Mouse (Mus musculus) ES-E14 (cell line): ENCODE data around the gene Runx3. TPM values are rescaled to one million over a fixed set of nuclear protein-coding genes. Genes with fewer than 3 reads are reported as not detected.
A peak's percentile ranks its signal among the peaks of the same experiment; 100 is the strongest.

ENCODE experiments used
- DNase-seq: peaks from one replicate; pipeline ENCODE4 v3.0.0-alpha.2; 2013; ENCODE audit warnings: low read depth, low spot score
- H3K27ac ChIP-seq: 2 replicates; pipeline ENCODE4 v1.5.1; 2012; ENCODE audit warnings: low read depth, mild to moderate bottlenecking, low read length, moderate library complexity, mixed read lengths; ENCODE audit not compliant: poor library complexity, insufficient read depth, severe bottlenecking
- H3K36me3 ChIP-seq: 2 replicates; pipeline ENCODE4 v1.6.1; 2012; ENCODE audit warnings: mild to moderate bottlenecking, low read length, moderate library complexity, mixed read lengths; ENCODE audit not compliant: control insufficient read depth, poor library complexity, insufficient read depth, severe bottlenecking
- H3K4me1 ChIP-seq, 2 experiments: fragments of 150-350 bp in 1 of 2; sonication (generic) in 1 of 2; 2 replicates each; pipeline ENCODE4 v1.6.1; 2012; ENCODE audit warnings: low read length in 2 of 2, mild to moderate bottlenecking in 1 of 2, mixed read lengths in 1 of 2; ENCODE audit not compliant: control insufficient read depth in 2 of 2, insufficient read depth in 2 of 2, poor library complexity in 1 of 2
- H3K4me3 ChIP-seq, 2 experiments: fragments of 150-350 bp in 1 of 2; sonication (generic) in 1 of 2; 2 replicates each; pipeline ENCODE4 v1.5.1; 2012; ENCODE audit warnings: low read length in 2 of 2, low read depth in 1 of 2, mild to moderate bottlenecking in 1 of 2, mixed read lengths in 1 of 2; ENCODE audit not compliant: insufficient read depth in 1 of 2, poor library complexity in 1 of 2, severe bottlenecking in 1 of 2
- H3K9ac ChIP-seq: 2 replicates; pipeline ENCODE4 v1.6.1; 2012; ENCODE audit warnings: low read depth, mild to moderate bottlenecking, low read length, mixed read lengths; ENCODE audit not compliant: poor library complexity, insufficient read depth, severe bottlenecking
- H3K9me3 ChIP-seq: fragments of 150-350 bp; sonication (generic); 2 replicates; pipeline ENCODE4 v1.6.1; 2012; ENCODE audit warnings: low read depth, mild to moderate bottlenecking, low read length; ENCODE audit not compliant: control insufficient read depth, insufficient read depth
- CHD2 ChIP-seq: IDR thresholded peaks from 2 replicates; pipeline ENCODE4 v1.6.1; 2014; ENCODE audit warnings: mild to moderate bottlenecking, low read depth, low read length, inconsistent platforms
- HCFC1 ChIP-seq: IDR thresholded peaks from 2 replicates; pipeline ENCODE4 v1.6.1; 2012; ENCODE audit warnings: low read length, inconsistent platforms, borderline replicate concordance; ENCODE audit not compliant: insufficient read depth
- MAFK ChIP-seq: IDR thresholded peaks from 2 replicates; pipeline ENCODE4 v1.6.1; 2014; ENCODE audit warnings: mild to moderate bottlenecking, low read depth, low read length, inconsistent platforms; ENCODE audit not compliant: insufficient read depth
- ZC3H11A ChIP-seq: IDR thresholded peaks from 2 replicates; pipeline ENCODE4 v1.6.1; 2012; ENCODE audit warnings: low read depth, mild to moderate bottlenecking, inconsistent platforms, low read length, borderline replicate concordance
- ZNF384 ChIP-seq: IDR thresholded peaks from 2 replicates; pipeline ENCODE4 v1.6.1; 2012; ENCODE audit warnings: low read depth, low read length, inconsistent platforms
- in situ Hi-C, 2 experiments: fragments of 600-800 bp; cut with MboI; formaldehyde crosslinking; loops; one replicate each; pipeline ENCODE4 v1.15.1; 2025; ENCODE audit warnings: low sequenced_read_pairs in 2 of 2, inconsistent platforms in 1 of 2; ENCODE audit not compliant: unreplicated experiment in 2 of 2
- total RNA-seq: library from RNA; depleted of rRNA; stranded (reverse); fragments of 300-350 nt; gene quantifications from 2 replicates; pipeline ENCODE4 v1.2.3, GENCODE M21; 2012

Runx3 gene
- total RNA-seq, 1 experiment: 0.49 TPM

DNA sequence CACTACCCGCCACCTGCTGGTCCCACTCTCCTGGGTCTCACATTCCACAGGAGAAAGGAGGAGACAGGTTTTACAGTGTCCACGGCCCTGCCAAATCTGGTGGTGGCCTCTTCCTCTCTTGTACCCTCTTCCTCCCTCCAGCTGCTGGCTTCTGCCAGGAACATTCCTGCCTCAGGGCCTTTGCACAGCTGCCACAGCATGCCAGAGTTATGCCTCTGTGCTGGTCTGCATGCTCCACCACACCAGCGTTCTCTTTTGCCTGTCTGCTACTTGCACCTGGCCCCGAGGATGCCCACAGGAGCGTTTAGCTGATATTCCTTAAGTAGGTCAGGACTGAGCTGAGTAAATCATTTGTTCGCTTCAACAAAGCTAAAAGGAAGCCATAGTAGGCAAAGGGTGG lies 45.3 kb downstream of the Runx3 start:
- Histone ChIP-seq H3K4me3 (no peak overlapping the region), H3K9ac (no peak overlapping the region), H3K4me1 (peaks cover 5 to 15% of the 10 kb centered on the region in 2 experiments; a peak in 2 of 4 replicates), H3K36me3 (no peaks in the 10 kb centered on the region), H3K9me3 (no peaks in the 10 kb centered on the region), H3K27ac (no peak overlapping the region)
- in situ Hi-C loops: no loop called here
- no peak for DNase-seq
- no peak for TF ChIP-seq HCFC1
- no peak for TF ChIP-seq MAFK
- no peak for TF ChIP-seq CHD2
- no peak for TF ChIP-seq ZNF384
- no peak for TF ChIP-seq ZC3H11A

DNA sequence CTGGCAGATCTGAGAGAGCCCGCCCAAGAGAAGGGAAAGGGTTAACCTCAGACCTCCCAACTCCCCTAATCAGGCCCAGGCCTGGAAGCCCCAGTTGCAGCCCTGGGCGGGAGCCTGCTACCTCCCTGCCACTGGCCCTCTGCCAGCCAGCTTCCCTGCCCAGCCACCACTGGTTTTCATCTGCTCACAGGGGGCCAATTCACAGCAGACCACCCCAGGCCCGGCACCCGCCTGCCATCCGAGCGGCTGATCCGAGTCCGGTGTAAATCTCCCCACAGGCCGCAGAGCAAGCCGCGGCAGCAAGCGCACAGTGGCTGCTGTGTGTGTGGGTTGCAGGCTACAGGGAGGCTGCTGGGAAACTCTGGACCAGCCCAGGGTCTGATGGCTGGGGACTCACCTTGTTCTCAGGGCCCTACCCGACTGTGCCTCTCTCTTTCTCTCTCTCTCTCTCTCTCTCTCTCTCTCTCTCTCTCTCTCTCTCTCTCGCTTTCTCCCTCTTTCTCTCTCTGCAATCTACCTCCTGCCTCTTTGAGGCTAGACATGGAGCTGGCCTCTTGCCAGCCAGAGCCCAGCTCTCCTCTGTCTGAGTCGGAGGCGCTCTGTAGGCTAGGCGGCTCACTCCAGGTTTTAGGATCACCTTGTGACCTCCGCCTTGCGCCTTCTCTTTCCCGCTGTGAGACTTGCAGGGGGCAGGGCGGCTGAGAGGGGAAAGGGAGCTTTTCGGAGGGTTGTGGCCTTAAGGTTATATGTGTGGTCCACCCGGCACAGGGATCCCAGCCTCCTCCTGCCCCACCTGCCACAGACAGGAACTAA lies 46.2 kb downstream of the Runx3 start:
- no peak for DNase-seq
- no peaks in the 10 kb centered on the region for H3K36me3 ChIP-seq
- no peak overlapping the region for H3K27ac ChIP-seq
- H3K9ac ChIP-seq: peak overlapping the region; percentile 83
- peaks cover 5 to 15% of the 10 kb centered on the region in 2 experiments; a peak in 2 of 4 replicates for H3K4me1 ChIP-seq
- H3K9me3 ChIP-seq: no peaks in the 10 kb centered on the region
- no peak for TF ChIP-seq MAFK
- TF ChIP-seq ZC3H11A: no peak
- TF ChIP-seq HCFC1: no peak
- TF ChIP-seq CHD2: no peak
- no peak for TF ChIP-seq ZNF384
- H3K4me3 ChIP-seq: peak overlapping the region; percentile 65 to 83
- in situ Hi-C loops: no loop called here

DNA sequence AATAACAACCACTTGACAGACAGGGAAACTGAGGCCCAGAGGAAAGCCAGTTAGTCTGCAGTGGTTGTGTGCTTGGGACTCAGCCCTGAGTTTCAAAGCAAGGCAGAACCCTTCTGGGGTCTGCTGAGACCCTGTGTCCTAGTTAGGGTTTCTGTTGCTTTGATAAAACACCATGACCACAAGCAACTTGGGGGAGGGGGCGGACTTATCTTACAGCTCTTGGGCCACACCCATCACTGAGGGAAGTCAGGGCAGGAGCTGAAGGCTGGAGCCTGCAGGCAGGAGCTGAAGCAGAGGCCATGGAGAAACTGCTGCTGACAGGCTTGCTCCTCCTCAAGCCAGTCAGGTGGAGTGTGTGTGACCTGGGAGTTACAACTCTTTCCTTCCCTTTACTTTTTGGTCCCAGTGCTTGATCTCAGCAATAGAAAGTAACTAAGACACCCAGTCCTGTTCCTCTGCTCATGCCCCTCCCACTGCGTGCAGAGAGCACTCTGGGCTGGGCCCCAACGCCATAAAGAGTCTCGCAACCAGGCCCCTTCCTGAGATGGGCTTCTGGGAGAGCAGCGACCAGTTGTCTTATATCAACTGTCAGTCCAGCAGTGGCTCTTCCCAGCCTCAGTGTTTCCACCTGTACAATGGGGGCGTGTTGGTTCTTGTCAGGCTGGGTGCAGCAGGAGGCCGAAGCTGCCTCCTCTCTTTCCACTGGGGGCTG lies 47.5 kb downstream of the Runx3 start:
- in situ Hi-C loops: no loop called here
- H3K4me3 ChIP-seq: no peak overlapping the region
- H3K4me1 ChIP-seq: peaks cover 5 to 15% of the 10 kb centered on the region in 2 experiments; a peak in 2 of 4 replicates
- TF ChIP-seq CHD2 (no peak), HCFC1 (no peak), ZNF384 (no peak), MAFK (no peak), ZC3H11A (no peak)
- H3K27ac ChIP-seq: no peak overlapping the region
- H3K9ac ChIP-seq: no peak overlapping the region
- no peaks in the 10 kb centered on the region for H3K36me3 ChIP-seq
- DNase-seq: no peak
- no peaks in the 10 kb centered on the region for H3K9me3 ChIP-seq

DNA sequence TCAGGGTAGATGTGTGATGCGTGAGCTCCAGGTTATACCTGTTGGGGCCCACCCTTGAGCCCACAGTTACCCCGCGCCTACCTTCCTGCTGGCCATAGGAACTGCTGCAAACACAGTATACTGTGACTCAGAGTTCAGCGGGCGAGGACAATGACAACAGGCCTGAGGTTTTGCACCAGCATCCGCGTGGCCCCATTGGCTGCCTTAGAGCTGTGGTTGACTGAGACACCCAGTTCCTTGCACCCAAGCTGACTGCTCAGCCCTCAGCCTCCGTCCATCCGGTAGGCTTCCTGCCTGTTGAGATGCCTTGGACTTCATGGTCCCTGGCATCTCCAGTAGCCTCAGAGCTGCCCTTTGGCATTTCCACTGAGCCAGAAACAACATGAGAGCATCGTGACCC lies 48.6 kb downstream of the Runx3 start:
- in situ Hi-C loops: no loop called here
- Histone ChIP-seq H3K9ac (no peak overlapping the region), H3K9me3 (no peaks in the 10 kb centered on the region), H3K27ac (no peak overlapping the region), H3K36me3 (no peaks in the 10 kb centered on the region), H3K4me1 (peaks cover 5 to 15% of the 10 kb centered on the region in 2 experiments; a peak in 2 of 4 replicates), H3K4me3 (no peak overlapping the region)
- no peak for TF ChIP-seq HCFC1
- no peak for TF ChIP-seq MAFK
- no peak for TF ChIP-seq CHD2
- TF ChIP-seq ZNF384: no peak
- TF ChIP-seq ZC3H11A: no peak
- DNase-seq: no peak
